Mouse (Mus musculus) megakaryocyte-erythroid progenitor cell, adult 5-6 weeks (primary cell): ENCODE results near the gene Ralgds. TPM values are rescaled to one million over a fixed set of nuclear protein-coding genes. Genes with fewer than 3 reads are reported as not detected.

Experiments used
- ATAC-seq: replicated peaks from 2 replicates; pipeline ENCODE4 v1.8.0; 2016; ENCODE audit warnings: mild to moderate bottlenecking, inconsistent platforms; ENCODE audit not compliant: severe bottlenecking, poor library complexity, low FRiP score, low TSS enrichment
- total RNA-seq, 2 experiments: library from RNA; stranded (forward) in 1 of 2; stranded (reverse) in 1 of 2; fragments of 200-1000, 215-1000 nt in 1 of 2; fragments of >200 nt in 1 of 2; fragmentation: Nextera tagmentation in 1 of 2; gene quantifications; 2 replicates each; pipeline ENCODE4 v1.2.3; 2014 to 2017

Ralgds gene
- total RNA-seq, 2 experiments from 2014 or later, result 0.56 to 1.7 TPM

GRCm38 (mm10) chr2:28527436-28528353, 14.8 kb downstream of the Ralgds start:
- no peak for ATAC-seq

- ATAC-seq, result no peak
These were observed 15.4 kb downstream of the Ralgds start for GRCm38 (mm10) chr2:28528354-28528730.

GRCm38 (mm10) chr2:28529856-28530255, 16.9 kb downstream of the Ralgds start:
- no peak for ATAC-seq

GRCm38 (mm10) chr2:28530311-28530710, 17.4 kb downstream of the Ralgds start:
- ATAC-seq, result no peak

- peak; percentile 95 for ATAC-seq
These were observed 20.2 kb downstream of the Ralgds start for GRCm38 (mm10) chr2:28532938-28533771.

GRCm38 (mm10) chr2:28533901-28534435, 21.0 kb downstream of the Ralgds start:
- ATAC-seq, result no peak

GRCm38 (mm10) chr2:28534436-28535262, 21.7 kb downstream of the Ralgds start:
- no peak for ATAC-seq

GRCm38 (mm10) chr2:28535263-28535540, 22.3 kb downstream of the Ralgds start:
- no peak for ATAC-seq

- ATAC-seq, result no peak
These were observed 22.7 kb downstream of the Ralgds start for GRCm38 (mm10) chr2:28535650-28536049.

GRCm38 (mm10) chr2:28536166-28536565, 23.2 kb downstream of the Ralgds start:
- no peak for ATAC-seq

GRCm38 (mm10) chr2:28536766-28537633, 24.1 kb downstream of the Ralgds start:
- no peak for ATAC-seq

- ATAC-seq, result no peak
These were observed 24.7 kb downstream of the Ralgds start for GRCm38 (mm10) chr2:28537634-28537920.

- no peak for ATAC-seq
These were observed 25.3 kb downstream of the Ralgds start for GRCm38 (mm10) chr2:28537995-28538816.

- ATAC-seq, result no peak
These were observed 25.8 kb downstream of the Ralgds start for GRCm38 (mm10) chr2:28538817-28539128.

- ATAC-seq, result no peak
These were observed 26.3 kb downstream of the Ralgds start for GRCm38 (mm10) chr2:28539206-28539605.

- no peak for ATAC-seq
These were observed 27.0 kb downstream of the Ralgds start for GRCm38 (mm10) chr2:28539949-28540348.

GRCm38 (mm10) chr2:28540587-28541227, 27.8 kb downstream of the Ralgds start:
- ATAC-seq, result no peak

- ATAC-seq, result no peak
These were observed 31.0 kb downstream of the Ralgds start for GRCm38 (mm10) chr2:28543894-28544293.
